Mouse (Mus musculus): ENCODE data around the gene Trim71.

Trim71 gene

DNA sequence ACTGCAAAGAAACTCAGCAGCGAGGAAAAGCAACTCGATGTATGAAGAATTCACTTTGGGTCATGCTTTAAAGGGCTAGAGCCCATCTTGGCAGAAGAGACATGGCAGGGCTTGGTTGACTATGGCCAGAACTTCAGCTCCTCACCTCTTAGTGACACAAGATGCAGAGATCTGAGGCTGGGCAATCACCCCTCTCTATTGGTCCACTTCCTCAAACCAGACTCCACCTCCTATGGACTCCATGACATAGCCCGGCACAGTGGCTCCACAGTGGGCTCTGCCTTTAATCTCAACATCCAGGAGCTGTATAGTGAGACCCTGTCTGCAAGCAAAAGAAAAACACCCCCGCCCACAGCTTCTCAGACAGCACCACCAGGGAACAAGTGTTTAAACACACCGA lies 79.4 kb downstream of the Trim71 start:
- no peak for DNase-seq (ENCODE audit: low read depth)

DNA sequence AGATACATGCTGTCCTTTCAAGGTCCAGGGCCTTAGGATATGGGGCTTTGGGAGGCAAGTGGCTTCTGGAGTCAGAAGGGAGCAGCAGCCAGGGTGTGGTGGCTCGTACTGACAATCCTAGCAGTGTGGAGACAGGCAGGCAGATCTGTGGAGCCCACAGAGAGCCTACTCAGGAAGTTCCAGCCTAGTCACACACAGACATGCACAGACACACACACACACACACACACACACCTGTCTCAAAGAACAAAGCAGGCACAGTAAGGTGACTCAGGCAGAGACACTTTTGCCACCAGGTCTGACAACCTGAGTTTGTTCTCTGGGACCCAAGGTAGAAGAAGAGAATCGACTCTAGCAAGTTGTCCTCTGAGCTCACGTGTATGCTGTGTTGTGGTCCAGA lies 83.2 kb downstream of the Trim71 start:
- DNase-seq (ENCODE audit: low read depth), result peak; percentile 63

DNA sequence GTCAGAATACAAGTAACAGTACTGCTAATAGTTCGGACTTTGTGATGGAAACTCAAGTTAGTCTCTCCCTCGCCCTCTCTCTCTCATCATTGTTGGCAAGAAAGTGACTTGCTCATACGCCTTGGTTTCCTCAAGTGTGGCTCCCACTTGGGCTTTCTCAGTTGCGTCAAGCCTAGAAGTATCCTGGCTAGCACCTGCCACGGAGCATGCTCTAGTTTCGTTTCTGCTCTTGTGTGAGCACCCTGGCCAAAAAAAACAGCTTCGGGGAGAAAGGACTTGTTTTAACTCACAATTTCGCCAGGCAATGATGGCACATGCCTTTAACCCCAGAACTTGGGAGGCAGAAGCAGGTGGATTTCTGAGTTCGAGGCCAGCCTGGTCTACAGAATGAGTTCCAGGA lies 87.2 kb downstream of the Trim71 start:
- DNase-seq (ENCODE audit: low read depth), result peak; percentile 81

DNA sequence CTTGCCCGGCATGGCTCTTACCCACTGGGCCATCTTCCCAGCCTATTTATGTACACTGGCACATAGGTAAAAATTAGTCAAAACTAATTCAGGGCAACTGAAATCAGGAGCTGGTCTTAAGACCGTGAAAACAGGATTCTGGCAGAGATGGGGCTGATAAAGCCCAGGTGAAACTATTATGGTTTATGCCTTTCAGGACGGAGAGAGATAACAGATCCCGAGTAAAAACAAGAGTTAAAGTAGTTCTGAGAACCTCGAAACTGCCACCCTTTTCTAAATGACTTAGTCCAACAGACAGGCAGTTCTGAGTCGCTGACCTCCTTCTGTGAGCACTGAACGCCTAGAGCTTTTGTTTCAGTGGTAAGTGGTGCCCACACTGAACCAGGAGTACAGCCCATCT lies 92.3 kb downstream of the Trim71 start:
- peak; percentile 65 for DNase-seq (ENCODE audit: low read depth)

DNA sequence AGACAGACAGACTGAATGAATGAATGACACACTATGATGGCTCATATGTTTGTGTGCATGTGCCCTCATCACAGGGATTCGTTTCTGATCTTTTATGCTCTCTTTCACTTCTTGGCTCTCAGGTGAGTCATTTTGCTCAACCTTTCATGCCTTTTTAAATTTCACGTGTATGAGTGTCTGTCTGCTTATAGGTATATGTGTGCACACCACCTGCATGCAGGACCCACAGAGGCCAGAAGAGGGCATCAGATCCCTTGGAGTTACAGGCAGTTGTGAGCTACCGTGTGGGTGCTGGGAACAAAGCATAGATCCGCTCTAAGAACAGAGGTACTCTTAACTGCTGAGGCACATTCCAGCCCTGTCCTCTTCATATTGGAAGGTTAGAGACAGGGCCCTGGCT lies 95.5 kb downstream of the Trim71 start:
- peak; percentile 60 for DNase-seq (ENCODE audit: low read depth)

DNA sequence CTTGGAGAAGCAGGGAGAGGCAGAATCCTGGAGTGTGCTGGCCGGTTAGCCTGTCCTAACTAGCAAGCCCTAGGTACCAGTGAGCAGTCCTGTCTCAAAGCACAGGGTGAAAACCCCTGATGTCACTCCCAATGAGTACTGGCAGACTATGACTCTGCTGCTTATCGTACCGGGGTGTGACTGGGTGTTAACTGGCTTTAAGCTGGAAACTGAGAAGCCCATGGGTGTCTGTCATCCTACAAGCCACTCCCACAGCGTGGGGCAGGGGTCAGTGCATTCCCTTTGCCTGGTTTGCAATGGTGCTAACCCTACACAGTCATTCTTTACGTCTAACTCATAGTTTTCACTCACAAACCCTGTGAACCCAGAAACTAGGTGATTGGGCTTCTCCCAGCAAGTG lies 96.0 kb downstream of the Trim71 start:
- peak; percentile 59 for DNase-seq (ENCODE audit: low read depth)

DNA sequence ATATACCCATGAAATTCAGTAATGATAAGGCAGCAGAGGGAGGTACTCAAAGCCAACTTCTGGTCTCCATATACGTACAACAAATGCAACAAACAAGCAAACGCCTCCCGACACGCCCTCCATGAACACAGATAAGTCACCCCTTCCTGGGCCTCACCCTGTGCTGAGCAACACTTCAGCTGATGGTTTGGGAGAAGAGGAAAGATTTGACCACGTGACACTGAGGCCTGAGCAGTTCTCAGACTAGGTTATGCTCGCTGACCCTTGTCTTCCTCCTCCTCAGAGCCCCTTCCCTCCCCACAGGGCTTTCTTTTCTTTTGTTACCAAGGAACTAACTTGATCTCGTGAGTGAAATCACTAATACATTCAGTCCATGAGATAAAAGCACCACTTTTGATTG lies 97.3 kb downstream of the Trim71 start:
- peak; percentile 73 for DNase-seq (ENCODE audit: low read depth)

DNA sequence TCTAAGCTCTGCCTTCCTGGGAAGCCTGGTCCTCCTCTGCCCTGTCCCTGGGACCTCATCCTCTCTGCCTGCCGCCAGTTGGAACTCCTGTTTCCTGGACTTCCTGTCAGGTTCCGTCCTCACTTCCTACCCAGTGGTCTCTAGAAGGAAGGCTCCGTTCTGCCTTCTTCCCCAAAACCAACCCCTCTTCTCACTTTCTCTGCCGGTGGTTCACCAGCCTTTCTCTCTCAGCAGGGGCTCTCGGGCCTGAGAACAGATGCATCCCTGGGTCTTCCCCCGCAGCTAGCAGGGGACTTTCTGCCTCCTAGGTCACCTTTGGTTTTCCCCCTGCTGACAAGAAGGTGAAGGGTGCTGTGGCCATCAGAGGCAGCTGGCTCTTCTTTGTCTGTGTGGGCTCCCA lies 98.7 kb downstream of the Trim71 start:
- DNase-seq (ENCODE audit: low read depth), result peak; percentile 46

DNA sequence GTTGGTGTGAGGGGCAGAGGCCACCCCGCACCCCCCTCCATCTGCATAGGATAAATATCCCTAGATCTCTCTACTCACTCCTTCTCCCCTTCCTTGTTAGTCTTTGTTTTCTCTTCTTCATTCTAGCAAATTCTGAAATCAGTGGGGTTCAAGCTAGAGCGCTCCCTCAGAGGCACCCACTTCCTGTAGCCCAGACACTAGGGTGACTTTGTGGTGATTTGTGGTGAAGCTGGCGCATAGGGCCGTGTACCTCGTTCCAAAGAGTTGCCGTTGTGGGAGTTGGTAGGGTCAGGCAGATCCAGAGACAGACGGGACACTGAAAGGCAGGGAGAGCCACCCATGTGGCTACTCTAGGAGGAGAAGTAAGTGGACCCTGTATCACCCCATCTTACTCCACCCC lies 101.6 kb downstream of the Trim71 start:
- peak; percentile 66 for DNase-seq (ENCODE audit: low read depth)

DNA sequence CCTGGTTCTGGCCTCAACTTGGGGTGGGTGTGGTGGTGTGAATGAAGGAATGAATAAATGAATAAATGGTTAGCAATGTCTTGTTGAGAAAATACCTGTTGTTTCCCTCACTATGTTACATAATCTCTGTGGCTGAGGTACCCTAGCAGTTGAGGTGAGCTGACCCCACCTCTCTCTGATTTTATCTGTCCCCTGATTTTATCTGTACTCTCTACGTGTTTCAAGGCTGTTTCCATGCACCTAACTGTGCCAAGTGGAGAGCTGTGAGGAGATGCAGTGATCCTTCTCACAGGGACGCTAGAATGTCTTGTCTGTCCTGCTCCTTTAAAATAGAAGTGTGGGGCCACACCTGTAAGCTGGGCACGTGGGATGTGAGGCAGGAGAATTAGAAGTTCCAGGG lies 105.7 kb downstream of the Trim71 start:
- DNase-seq (ENCODE audit: low read depth), result peak; percentile 67
